Mouse (Mus musculus): ENCODE data around the gene Gm11992. TPM values are rescaled to one million over a fixed set of nuclear protein-coding genes. Genes with fewer than 3 reads are reported as not detected.

Gm11992 gene
- not detected for total RNA-seq (2021)
- long read RNA-seq, experiment 1, result 0 reads
- long read RNA-seq, experiment 2, result 0 reads

DNA sequence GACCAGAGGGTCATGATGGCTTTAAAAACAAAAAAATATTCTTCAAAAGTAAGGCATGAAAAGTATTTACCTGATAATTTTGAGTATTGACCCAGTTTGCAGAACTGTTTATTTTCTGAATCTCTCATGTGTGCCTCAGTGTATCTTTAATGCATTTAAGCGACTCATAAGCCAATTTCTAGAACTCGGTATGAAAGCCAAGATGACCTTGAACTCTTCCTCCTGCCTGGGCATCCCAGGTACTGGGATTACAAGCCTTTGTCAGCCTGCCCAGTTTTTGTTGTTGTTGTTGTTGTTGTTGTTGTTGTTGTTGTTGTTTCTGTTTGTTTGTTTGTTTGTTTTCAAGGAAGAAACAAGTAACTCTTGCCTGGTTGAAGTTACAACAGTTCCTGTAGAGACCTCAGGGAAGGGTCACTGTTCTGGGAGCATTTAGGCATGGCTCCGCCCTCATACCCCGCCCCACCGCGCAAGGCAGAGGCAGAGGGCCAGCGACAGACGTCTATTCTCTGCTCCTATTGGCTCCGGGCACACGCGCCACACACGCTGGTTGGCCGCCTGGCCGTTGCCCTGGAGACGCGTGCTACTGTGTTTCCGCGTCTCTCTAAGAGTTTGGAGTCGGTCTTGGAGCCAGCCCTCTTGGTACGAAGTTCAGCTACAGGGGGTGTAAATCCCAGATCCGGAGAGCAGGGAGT, at the start of gene Gm11992:
Gene Gm11992, plus strand, starts transcription at position 584 of the 692 bp plus-strand sequence.
- peak; percentile 53 to 59 for DNase-seq
- intact Hi-C loops (cut with DNase I), result no loop called here

GRCm38 (mm10) chr11:9008761-9009160, 39.6 kb upstream of the Gm11992 start:
- DNase-seq, result no peak
- intact Hi-C loops (cut with DNase I), result no loop called here

- intact Hi-C loops (cut with DNase I), result no loop called here
- no peak for DNase-seq
Observed at GRCm38 (mm10) chr11:9010416-9010815, 38.0 kb upstream of the Gm11992 start.

DNA sequence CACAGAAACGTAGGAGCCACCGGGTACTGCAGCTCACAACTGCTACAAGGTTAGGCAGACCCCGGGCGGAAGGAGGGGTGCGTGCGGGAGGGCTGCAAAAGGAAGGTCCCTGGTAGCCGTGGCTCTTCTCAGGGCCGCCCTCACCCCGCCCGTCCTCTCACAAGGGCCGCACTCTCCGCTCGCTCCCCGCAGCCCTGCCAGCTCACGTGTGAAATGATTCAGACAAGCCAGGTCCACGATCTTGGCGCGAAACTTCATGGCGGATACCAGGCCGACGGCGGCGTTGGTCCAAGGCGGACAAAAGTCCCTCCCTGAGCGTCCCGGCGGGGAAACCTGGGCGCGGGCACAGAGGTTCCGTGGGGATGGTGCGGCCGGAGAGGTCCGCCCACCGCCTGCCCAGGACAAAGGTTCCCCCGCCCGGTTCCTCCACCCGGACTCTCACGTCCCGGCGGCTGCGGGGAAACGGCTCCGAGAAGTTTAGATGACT, 37.5 kb upstream of the Gm11992 start, which contains the start of gene Hus1:
Gene Hus1, minus strand, starts transcription at position 339 of the 487 bp plus-strand sequence.
- intact Hi-C loops (cut with DNase I), result no loop called here
- DNase-seq, result peak; percentile 81 to 85

DNA sequence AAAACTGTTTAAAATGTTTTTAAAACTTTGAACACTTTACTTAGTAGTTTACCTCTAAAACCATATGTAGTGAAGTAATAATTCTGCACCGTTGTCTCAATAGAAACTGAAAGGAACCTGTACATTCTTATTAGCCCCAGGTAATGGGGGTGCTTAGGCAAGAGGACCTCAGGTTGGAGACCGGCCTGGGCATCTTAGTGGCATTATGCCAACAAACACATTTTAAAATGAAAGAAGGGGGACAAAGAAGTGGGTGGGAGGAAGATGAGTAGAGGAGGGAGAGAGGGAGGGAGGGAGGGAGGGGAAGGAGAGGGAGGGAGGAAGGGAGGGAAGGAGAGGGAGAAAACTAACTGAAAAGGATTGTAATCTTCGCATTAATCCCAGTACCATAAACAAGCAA, 37.0 kb upstream of the Gm11992 start:
- intact Hi-C loops (cut with DNase I), result no loop called here
- no peak for DNase-seq

DNA sequence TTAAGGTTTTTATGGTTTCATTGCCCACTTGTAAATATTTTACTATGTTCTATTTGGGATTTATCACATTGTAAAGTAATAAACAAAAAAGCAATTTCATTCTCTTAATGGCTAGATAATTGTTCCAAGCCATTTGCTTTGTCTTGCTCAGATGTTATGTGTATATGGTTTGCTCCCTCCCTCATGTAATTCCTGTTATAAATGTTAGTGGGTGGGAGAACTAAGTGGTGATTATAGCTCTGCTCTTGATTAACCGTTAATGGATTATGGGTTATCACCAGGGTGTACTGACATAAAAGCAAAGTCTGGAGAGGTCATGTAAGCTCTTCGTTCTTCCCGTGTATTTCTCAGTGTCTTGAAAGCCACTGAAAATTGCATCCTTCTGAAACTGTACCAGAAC, 33.7 kb upstream of the Gm11992 start:
- intact Hi-C loops (cut with DNase I), result no loop called here
- DNase-seq, result no peak

GRCm38 (mm10) chr11:9018491-9019267, 29.7 kb upstream of the Gm11992 start:
- intact Hi-C loops (cut with DNase I), result no loop called here

GRCm38 (mm10) chr11:9020207-9020606, 28.2 kb upstream of the Gm11992 start:
- DNase-seq, result no peak
- intact Hi-C loops (cut with DNase I), result no loop called here

More at GRCm38 (mm10) chr11:9018491-9019267, 29.7 kb upstream of the Gm11992 start:
- no peak for DNase-seq

- no peak for DNase-seq
- intact Hi-C loops (cut with DNase I), result no loop called here
Observed at GRCm38 (mm10) chr11:9024782-9025181, 23.6 kb upstream of the Gm11992 start.

GRCm38 (mm10) chr11:9025211-9025610, 23.2 kb upstream of the Gm11992 start:
- no peak for DNase-seq
- intact Hi-C loops (cut with DNase I), result no loop called here

DNA sequence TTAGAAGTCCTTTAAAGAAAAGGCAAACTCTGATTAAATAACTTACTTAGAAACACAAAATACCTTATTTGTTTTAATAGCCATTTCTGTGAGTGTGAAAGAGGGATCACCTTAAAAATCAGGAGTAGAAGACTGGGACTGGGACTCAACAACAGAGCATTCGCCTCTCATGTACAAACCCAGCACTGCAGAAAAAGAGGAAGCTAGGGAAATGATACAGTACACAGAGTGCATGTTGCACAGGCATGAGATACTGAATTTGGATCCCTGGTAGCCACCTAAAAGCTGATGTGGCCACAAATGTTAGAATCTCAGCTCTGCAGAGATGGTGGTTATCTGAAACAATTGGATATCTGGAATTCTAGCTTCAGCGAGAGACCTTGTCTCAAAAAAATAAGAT, 16.9 kb upstream of the Gm11992 start:
- intact Hi-C loops (cut with DNase I), result no loop called here
- no peak for DNase-seq

GRCm38 (mm10) chr11:9046546-9046945, 1.8 kb upstream of the Gm11992 start:
- no peak for DNase-seq
- intact Hi-C loops (cut with DNase I), result no loop called here

DNA sequence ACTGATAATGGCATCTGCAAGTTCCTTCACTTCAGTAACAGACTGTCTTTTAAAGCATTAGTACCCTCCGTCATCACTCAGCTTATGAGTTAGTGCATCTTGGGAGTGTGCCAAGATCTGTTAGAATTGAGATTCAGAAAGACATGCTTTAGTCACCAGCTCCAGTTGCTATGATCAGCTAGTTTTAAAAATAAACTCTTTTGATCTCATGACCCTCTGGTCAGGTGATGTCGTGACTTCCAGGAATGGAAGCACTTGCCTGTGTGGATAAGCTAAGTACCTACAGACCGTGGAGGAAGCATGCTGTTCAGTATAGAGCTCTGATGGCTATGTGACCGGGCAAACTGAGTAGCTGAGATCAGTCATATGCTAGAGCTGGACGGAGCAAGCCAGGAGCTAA, 1.4 kb upstream of the Gm11992 start:
- intact Hi-C loops (cut with DNase I), result no loop called here
- DNase-seq, result no peak

DNA sequence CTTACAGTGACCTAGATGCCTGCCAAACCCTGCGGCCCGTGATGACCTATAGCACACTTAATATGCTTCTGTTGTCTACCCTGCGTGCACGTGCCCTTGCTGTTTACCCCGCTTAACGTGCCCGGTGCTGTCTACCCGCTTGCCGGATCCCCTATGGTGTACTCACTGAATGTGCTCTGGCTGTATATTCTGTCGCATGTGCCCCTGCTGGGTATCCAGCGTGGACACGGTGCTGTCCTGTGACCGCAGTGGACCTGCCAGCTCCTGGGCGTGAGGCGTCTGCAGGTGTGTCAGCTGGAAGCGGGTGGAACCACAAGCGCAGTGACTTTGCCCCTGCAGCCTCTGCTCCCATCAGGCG, 288 bp downstream of the Gm11992 start, which contains the start of gene Sun3:
Gene Sun3, minus strand, starts transcription at position 289 of the 358 bp plus-strand sequence.
- intact Hi-C loops (cut with DNase I), result no loop called here
- DNase-seq, result no peak

GRCm38 (mm10) chr11:9050241-9050640, 1.8 kb downstream of the Gm11992 start:
- intact Hi-C loops (cut with DNase I), result no loop called here
- DNase-seq, result no peak

GRCm38 (mm10) chr11:9051895-9052294, 3.5 kb downstream of the Gm11992 start:
- no peak for DNase-seq
- intact Hi-C loops (cut with DNase I), result no loop called here

- intact Hi-C loops (cut with DNase I), result no loop called here
Observed at GRCm38 (mm10) chr11:9056937-9057336, 8.5 kb downstream of the Gm11992 start.

GRCm38 (mm10) chr11:9057711-9058110, 9.3 kb downstream of the Gm11992 start:
- intact Hi-C loops (cut with DNase I), result no loop called here
- no peak for DNase-seq

More at GRCm38 (mm10) chr11:9056937-9057336, 8.5 kb downstream of the Gm11992 start:
- no peak for DNase-seq

DNA sequence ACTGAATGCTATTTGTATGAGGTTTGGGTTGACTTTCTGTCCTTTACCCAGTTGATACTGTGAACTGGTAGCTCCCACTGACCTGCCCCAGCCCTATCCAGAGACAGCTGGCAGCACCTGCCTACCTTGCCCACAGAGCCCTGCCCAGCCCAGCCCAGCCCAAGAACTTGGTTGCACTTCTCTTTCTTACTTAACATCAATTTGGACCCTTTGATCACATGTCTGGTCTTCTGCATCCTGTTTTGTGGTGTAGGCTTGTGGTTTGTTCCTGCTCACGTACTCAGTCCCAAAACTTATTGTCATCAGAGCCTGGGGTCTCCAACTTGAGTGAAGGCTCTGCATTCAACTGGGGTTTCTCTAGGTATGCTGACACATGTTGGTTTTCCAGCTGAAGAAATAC, 11.6 kb downstream of the Gm11992 start:
- intact Hi-C loops (cut with DNase I), result no loop called here
- DNase-seq, result no peak

- intact Hi-C loops (cut with DNase I), result no loop called here
Observed at GRCm38 (mm10) chr11:9060484-9060883, 12.1 kb downstream of the Gm11992 start.

DNA sequence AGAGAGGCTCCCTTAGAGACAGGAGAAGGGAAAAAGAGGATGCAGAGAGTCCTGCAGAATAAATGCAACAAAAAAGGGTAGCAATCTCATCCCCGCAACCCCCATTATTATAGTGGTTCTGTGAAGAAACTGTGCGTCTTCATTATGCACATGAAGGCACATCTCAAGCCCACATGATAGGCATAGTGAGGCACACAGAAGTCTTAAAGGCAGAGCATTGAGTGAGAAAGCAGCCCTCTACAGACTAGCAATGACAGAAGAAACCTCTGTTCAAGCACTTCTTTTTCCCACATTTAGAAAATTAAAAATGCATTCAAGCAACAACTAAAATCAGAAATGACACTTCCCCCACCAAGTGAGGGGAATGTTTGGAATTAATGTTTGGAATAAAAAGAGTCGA, 28.1 kb downstream of the Gm11992 start:
- no peak for DNase-seq
- intact Hi-C loops (cut with DNase I), result no loop called here

More at GRCm38 (mm10) chr11:9060484-9060883, 12.1 kb downstream of the Gm11992 start:
- DNase-seq, result no peak

GRCm38 (mm10) chr11:9113189-9113588, 64.8 kb downstream of the Gm11992 start:
- intact Hi-C loops (cut with DNase I), result no loop called here
- no peak for DNase-seq
